Mouse (Mus musculus) midbrain, embryonic 16.5 days (tissue): ENCODE data around the gene Il1rapl2. TPM values are rescaled to one million over a fixed set of nuclear protein-coding genes. Genes with fewer than 3 reads are reported as not detected.

Experiments
- ATAC-seq: fragments of 200-750 bp; cut with Nextera tagmentation; 2 replicates; pipeline ENCODE4 v1.8.0; 2017; ENCODE audit warnings: moderate TSS enrichment
- H3K27ac ChIP-seq: fragments of 300-500 bp; sonication (generic); 2 replicates; pipeline ENCODE4 v1.5.1; 2014; ENCODE audit warnings: mild to moderate bottlenecking, low read length, mixed read lengths
- H3K27me3 ChIP-seq: fragments of 300-500 bp; sonication (generic); 2 replicates; pipeline ENCODE4 v1.6.1; 2014; ENCODE audit warnings: low read depth, low read length, mixed read lengths; ENCODE audit not compliant: control insufficient read depth, insufficient read depth
- H3K36me3 ChIP-seq: fragments of 300-500 bp; sonication (generic); 2 replicates; pipeline ENCODE4 v1.6.1; 2014; ENCODE audit warnings: mild to moderate bottlenecking, low read length, moderate library complexity, mixed read lengths; ENCODE audit not compliant: control insufficient read depth, insufficient read depth
- H3K4me1 ChIP-seq: fragments of 300-500 bp; sonication (generic); 2 replicates; pipeline ENCODE4 v1.6.1; 2014; ENCODE audit warnings: mild to moderate bottlenecking, low read length, mixed read lengths; ENCODE audit not compliant: control insufficient read depth, insufficient read depth
- H3K4me2 ChIP-seq: fragments of 300-500 bp; sonication (generic); 2 replicates; pipeline ENCODE4 v1.6.1; 2014; ENCODE audit warnings: mild to moderate bottlenecking, low read length, mixed read lengths
- H3K4me3 ChIP-seq: fragments of 300-500 bp; sonication (generic); 2 replicates; pipeline ENCODE4 v1.5.1; 2014; ENCODE audit warnings: low read depth, mild to moderate bottlenecking, low read length, moderate library complexity, mixed read lengths
- H3K9ac ChIP-seq: fragments of 300-500 bp; sonication (generic); 2 replicates; pipeline ENCODE4 v1.6.1; 2014; ENCODE audit warnings: low read depth, low read length, mixed read lengths
- H3K9me3 ChIP-seq: fragments of 300-500 bp; sonication (generic); replicated peaks from 2 replicates; pipeline ENCODE4 v1.6.1; 2014; ENCODE audit warnings: mild to moderate bottlenecking, low read length, mixed read lengths; ENCODE audit not compliant: control insufficient read depth, poor library complexity, severe bottlenecking
- WGBS: fragments of 180-500 bp; shearing (Covaris S2); extraction: QIAGEN DNeasy Blood & Tissue Kit; methylation state at CpG from one replicate; pipeline ENCODE4 v1.1.7; 2014; 5-methylcytosine and 5-hydroxymethylcytosine counted together
- polyA plus RNA-seq: library from polyadenylated mRNA; unstranded; fragments of >200 nt; fragmentation: Nextera tagmentation; extraction: Ambion mirVana; gene quantifications from 2 replicates; pipeline ENCODE4 v1.2.1, GENCODE M21; 2015

Gene Il1rapl2
- polyA plus RNA-seq, 1 experiment from 2014 or later: 5.4 TPM

DNA sequence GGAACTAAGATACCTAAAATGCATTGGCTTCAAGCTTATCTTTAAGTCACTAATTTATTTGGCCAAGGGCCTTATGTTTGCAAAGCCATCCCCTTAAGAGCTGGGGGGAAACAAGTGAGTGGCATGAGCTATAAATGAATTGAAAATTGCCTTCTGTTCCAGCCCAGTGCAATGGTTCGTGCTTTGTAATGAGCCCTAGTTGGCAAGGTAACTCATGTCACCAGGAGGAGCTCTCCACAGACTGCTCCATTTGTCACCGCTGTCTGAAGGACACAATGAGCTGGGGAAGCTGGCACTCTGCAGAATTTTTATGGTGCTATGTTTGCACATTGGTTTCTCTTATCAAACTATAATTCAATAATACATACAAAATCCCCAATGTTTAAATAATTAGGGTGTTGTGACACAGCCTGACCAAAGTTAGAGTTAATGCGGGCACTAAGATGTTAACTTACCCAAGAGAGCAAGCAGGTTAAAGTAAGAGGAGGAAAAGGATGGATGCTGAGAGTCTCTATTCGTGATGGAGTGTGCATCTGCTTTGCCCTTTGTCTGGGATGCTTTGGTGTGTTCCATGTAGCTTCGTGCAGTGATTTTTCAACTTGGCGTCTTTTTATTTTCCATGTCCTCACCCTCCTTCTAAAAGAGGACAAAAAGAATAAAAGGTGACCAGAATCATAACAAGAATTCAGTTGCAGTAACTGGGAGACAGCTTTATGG is 235.2 kb downstream of the Il1rapl2 start:
- no peaks in the 10 kb centered on the region for H3K36me3 ChIP-seq
- H3K9me3 ChIP-seq: no peaks in the 10 kb centered on the region
- no peaks in the 10 kb centered on the region for H3K27me3 ChIP-seq
- no peak overlapping the region for H3K4me3 ChIP-seq
- H3K4me1 ChIP-seq: no peaks in the 10 kb centered on the region; the same call in 1 of the 2 replicates
- ATAC-seq: peak; percentile 83
- H3K27ac ChIP-seq: no peak overlapping the region
- 35% methylated on average over 6 of the region's 6 CpGs for WGBS
- H3K4me2 ChIP-seq: no peak overlapping the region
- H3K9ac ChIP-seq: no peak overlapping the region

DNA sequence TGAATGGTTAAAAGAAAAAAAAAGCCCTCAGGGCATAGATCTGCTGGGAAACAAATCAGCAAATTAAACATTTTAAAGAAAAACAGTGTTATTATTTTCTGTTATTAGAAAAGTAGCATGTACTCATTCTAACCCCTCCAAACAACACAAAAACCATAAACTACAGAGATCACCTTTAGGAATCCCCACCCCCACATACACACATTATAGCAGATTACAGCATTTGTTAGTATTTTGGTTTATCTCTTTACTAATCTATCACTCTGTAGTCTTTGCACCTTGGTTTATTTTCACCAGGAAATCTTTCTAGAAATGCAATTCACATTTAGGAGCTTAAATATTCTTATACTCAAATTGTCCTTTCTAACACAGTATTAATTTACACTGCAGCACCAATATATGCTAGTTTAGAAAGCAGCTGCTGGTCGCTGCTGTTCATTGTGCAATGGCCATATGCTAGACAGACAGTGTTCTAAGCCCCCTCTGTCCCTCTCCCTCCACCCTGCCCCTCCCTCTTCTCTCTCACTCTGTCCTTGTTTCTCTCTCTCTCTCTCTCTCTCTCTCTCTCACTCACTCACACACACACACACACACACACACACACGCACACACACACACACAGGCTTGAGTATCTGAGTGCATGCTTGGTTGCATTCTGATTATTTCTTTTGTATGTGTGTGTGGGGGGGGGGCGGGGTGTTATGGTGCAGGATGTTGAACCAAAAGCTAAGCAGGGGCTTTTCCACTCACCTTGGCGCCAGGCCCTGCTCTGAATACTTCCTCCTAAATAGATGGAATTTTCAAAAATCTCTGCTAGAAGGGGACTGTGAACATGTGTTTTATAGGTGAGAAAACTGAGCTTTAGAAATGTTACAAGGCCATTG is 236.1 kb downstream of the Il1rapl2 start:
- ATAC-seq: peak; percentile 51; the same call in 1 of the 2 replicates
- no peak overlapping the region for H3K27ac ChIP-seq

DNA sequence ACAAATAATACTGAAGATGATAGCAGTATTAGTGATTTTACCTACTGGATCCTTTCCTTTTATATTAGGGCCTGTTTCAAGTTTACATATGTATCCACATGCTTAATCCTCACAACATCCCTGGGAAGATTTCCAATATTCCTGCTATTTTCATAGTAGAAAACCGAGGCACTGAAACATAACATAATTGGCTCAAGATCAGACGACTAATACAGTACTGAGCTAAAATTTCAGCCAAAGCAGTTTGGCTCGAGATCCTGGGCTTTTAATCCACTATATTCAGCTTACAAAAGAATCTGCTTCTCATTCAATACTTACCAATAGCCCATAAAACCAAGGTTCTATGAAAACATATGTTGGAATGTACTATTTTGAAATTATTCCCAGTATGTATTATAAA is 239.1 kb downstream of the Il1rapl2 start:
- H3K9me3 ChIP-seq: no peaks in the 10 kb centered on the region
- no peak overlapping the region for H3K27ac ChIP-seq
- no peak overlapping the region for H3K4me3 ChIP-seq
- no peaks in the 10 kb centered on the region for H3K27me3 ChIP-seq
- no peaks in the 10 kb centered on the region; the same call in 1 of the 2 replicates for H3K4me1 ChIP-seq
- H3K36me3 ChIP-seq: no peaks in the 10 kb centered on the region
- H3K4me2 ChIP-seq: no peak overlapping the region
- no peak for ATAC-seq
- WGBS: 72% methylated on average over 3 of the region's 3 CpGs
- no peak overlapping the region for H3K9ac ChIP-seq

More for the DNA sequence above, 236.1 kb downstream of the Il1rapl2 start:
- WGBS: 42% methylated on average over 4 of the region's 4 CpGs
- H3K4me1 ChIP-seq: no peaks in the 10 kb centered on the region; the same call in 1 of the 2 replicates
- H3K9ac ChIP-seq: no peak overlapping the region
- no peaks in the 10 kb centered on the region for H3K9me3 ChIP-seq
- H3K4me3 ChIP-seq: no peak overlapping the region
- no peaks in the 10 kb centered on the region for H3K27me3 ChIP-seq
- H3K36me3 ChIP-seq: no peaks in the 10 kb centered on the region
- no peak overlapping the region for H3K4me2 ChIP-seq

DNA sequence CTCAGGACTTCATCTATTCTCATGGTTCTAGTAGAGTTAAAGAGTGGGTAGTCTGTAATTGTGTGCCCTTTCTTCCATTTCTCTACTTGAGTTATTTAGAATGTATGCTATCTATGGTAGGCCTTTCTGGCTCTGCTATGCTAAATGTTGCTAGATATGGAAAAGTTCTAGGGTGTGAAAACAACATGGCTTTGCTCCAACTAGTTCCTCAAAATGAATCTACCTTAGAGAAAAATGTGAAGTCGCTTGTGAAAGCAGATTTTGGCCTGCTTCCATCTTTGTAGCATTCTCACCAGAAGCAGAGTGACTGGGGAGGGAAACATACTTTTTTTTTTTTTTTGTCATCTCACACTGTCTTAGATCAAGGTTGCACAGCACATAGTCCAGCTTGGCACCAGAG is 241.7 kb downstream of the Il1rapl2 start:
- H3K9me3 ChIP-seq: no peaks in the 10 kb centered on the region
- no peak overlapping the region for H3K27ac ChIP-seq
- ATAC-seq: no peak
- H3K4me2 ChIP-seq: no peak overlapping the region
- no peaks in the 10 kb centered on the region for H3K27me3 ChIP-seq
- no peaks in the 10 kb centered on the region for H3K4me1 ChIP-seq
- WGBS: 75% methylated on average over 1 of the region's 1 CpGs
- H3K9ac ChIP-seq: no peak overlapping the region
- H3K36me3 ChIP-seq: no peaks in the 10 kb centered on the region
- H3K4me3 ChIP-seq: no peak overlapping the region

DNA sequence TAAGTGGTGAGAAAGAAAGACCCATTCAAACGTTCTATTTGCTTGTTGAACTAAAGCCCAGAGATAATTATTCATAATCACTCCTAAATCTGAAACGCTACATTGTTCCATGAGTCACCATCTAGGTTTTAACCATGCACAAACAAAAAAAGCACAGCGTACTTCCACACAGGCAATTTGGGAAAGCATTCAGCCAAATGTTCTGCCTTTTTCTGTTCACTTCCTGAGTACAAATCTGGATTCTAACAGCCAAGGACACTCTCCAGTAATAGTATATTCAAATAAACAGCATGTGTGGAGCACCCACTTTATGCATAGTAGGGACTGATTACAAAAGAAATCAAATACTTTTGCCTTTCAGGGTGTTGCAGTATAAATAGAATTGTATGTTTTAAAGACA is 278.5 kb downstream of the Il1rapl2 start:
- ATAC-seq: no peak
- H3K9ac ChIP-seq: no peak overlapping the region
- no peaks in the 10 kb centered on the region for H3K36me3 ChIP-seq
- H3K9me3 ChIP-seq: no peaks in the 10 kb centered on the region
- WGBS: 60% methylated on average over 3 of the region's 3 CpGs
- H3K4me3 ChIP-seq: no peak overlapping the region
- H3K4me2 ChIP-seq: no peak overlapping the region
- H3K27me3 ChIP-seq: no peaks in the 10 kb centered on the region
- no peaks in the 10 kb centered on the region for H3K4me1 ChIP-seq
- H3K27ac ChIP-seq: no peak overlapping the region

DNA sequence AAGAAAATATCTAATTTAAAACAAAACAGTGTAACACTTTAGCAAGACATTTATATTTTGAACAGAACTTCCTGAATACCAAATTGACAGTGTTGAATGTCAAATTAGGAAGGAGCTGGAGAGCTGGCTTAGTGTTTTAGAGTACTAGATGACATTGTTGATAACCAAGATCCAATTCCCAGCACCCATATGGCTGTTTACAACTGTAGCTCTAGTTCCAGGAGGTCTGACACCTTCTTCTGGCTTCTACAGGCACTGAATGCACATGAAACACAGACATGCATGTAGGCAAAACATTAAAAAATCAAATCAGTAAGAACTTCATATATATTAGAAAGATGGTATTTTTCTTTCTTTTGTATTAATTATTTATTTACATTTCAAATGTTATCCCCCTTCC is 353.1 kb downstream of the Il1rapl2 start:
- Histone ChIP-seq H3K4me1 (no peaks in the 10 kb centered on the region), H3K4me3 (no peak overlapping the region), H3K9ac (no peak overlapping the region), H3K4me2 (no peak overlapping the region), H3K27ac (no peak overlapping the region), H3K36me3 (no peaks in the 10 kb centered on the region), H3K27me3 (no peaks in the 10 kb centered on the region), H3K9me3 (no peaks in the 10 kb centered on the region)
- no peak for ATAC-seq

DNA sequence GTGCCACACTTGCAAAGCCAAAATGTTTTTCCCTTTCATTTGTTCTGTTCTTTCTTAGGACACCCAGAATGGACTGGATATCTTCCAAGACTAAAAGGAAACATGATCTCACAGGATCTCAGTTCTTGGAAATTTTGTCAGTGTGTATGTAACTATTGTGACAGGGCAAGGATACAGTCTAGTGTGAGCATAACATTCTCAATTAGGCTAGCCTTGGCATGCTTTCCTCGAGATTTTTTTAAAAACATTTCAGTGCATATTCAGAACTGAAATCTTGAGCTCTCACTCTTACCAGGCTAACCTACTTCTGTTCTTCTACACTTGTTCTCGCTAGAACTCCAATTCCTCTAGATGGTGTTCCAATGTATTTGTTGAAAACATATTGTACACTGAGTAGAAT is 356.4 kb downstream of the Il1rapl2 start:
- Histone ChIP-seq H3K27ac (no peak overlapping the region), H3K4me1 (no peaks in the 10 kb centered on the region), H3K4me2 (no peak overlapping the region), H3K4me3 (no peak overlapping the region), H3K9ac (no peak overlapping the region), H3K36me3 (no peaks in the 10 kb centered on the region), H3K27me3 (no peaks in the 10 kb centered on the region), H3K9me3 (no peaks in the 10 kb centered on the region)
- no peak for ATAC-seq
- 66% methylated on average over 2 of the region's 2 CpGs for WGBS

DNA sequence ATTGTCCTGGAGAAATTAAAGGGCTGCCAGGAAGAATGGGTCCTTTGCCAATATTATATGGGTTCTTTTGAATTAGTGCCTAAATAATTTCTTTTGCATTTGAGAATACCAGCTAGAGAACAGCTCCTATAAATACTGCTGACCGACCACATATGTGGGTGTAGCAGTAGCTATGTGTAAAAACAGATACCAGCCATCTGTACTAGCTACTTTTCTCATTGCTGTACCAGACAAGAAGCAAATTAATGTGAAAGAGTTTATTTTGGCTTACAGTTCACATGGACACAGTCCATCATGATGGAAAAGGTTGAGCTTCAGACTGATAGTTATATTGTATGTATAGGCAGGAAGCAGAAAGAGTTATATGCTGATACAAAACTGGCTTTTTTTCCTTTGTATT is 377.3 kb downstream of the Il1rapl2 start:
- Histone ChIP-seq H3K4me1 (no peaks in the 10 kb centered on the region), H3K4me3 (no peak overlapping the region), H3K27ac (no peak overlapping the region), H3K36me3 (no peaks in the 10 kb centered on the region), H3K4me2 (no peak overlapping the region), H3K9ac (no peak overlapping the region), H3K9me3 (no peaks in the 10 kb centered on the region), H3K27me3 (no peaks in the 10 kb centered on the region)
- 80% methylated on average over 1 of the region's 1 CpGs for WGBS
- ATAC-seq: no peak

DNA sequence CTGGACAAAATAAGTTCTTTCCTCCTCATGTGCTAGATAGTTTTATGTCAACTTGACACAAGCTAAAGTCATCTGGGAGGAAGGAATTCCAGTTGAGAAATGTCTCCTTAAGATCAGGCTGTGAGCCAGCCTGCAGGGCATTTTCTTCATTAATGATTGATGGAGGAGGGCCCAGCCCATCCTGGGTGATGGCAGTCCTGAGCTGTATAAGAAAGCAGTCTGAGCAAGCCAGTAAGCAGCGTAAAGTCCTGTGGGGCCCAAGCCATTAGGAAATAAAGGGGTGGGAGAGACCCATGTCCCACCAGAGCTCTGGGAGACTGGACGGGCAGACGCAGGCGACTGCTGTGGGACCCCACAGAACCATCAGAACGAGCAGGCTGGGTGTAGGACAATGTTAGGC is 400.9 kb downstream of the Il1rapl2 start:
- H3K36me3 ChIP-seq: no peaks in the 10 kb centered on the region
- H3K4me2 ChIP-seq: no peak overlapping the region
- no peak for ATAC-seq
- WGBS: 67% methylated on average over 5 of the region's 5 CpGs
- no peaks in the 10 kb centered on the region for H3K9me3 ChIP-seq
- H3K27ac ChIP-seq: no peak overlapping the region
- no peaks in the 10 kb centered on the region for H3K4me1 ChIP-seq
- H3K4me3 ChIP-seq: no peak overlapping the region
- H3K27me3 ChIP-seq: no peaks in the 10 kb centered on the region
- H3K9ac ChIP-seq: no peak overlapping the region
